ENCODE assay signal across 8 mouse cellular contexts in the genomic region with DNA sequence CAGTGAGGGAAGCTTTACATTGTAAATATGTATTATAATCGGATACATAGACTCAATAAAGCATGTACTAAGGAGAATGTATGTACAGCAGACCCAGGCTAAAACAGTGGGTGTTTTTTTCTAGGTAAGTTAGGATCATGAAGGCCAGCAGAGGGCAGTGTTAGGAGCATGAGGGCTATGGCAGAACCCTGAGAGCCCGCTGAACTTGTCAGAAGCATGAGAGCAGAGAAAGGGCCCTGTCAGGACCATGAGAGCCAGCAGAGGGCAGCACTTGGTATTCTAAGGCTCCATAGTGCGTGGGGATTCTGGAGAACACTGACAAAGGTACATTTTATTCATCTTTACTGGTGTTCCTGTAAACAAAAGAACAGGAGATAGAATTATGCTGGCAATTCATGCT. TPM values are rescaled to one million over a fixed set of nuclear protein-coding genes. Genes with fewer than 3 reads are reported as not detected.
DNase-seq lines count a peak whose midpoint lies in the region; ATAC-seq lines count a peak whose summit lies in the region.

No protein-coding gene starts in this region.

- no peaks in the 10 kb centered on the region for H3K27me3 ChIP-seq in heart, embryonic 15.5 days
- H3K27me3 ChIP-seq in liver, embryonic 12.5 days (replicated peaks): no peaks in the 10 kb centered on the region
- H3K27me3 ChIP-seq in stomach, embryonic 15.5 days (replicated peaks): no peaks in the 10 kb centered on the region

- WGBS in heart, embryonic 15.5 days: 8% methylated on average over 3 of the region's 3 CpGs
- WGBS in liver, embryonic 12.5 days (ENCODE audit: insufficient replicate concordance): 10% methylated on average over 3 of the region's 3 CpGs
- WGBS in stomach, embryonic 15.5 days: 4% methylated on average over 3 of the region's 3 CpGs

- peaks cover 29% of the 10 kb centered on the region for H3K36me3 ChIP-seq in heart, embryonic 15.5 days
- peaks cover 42% of the 10 kb centered on the region for H3K36me3 ChIP-seq in liver, embryonic 12.5 days
- peaks cover 17% of the 10 kb centered on the region for H3K36me3 ChIP-seq in stomach, embryonic 15.5 days

- ATAC-seq in CD4-positive, CD25-positive, alpha-beta regulatory T cell, adult 4 months: peak; percentile 75
- ATAC-seq in heart, embryonic 15.5 days (replicated peaks; ENCODE audit: insufficient number of reproducible peaks, insufficient read depth, low FRiP score, low read depth): peak; percentile 78
- ATAC-seq in liver, embryonic 12.5 days: peak; percentile 73
- ATAC-seq in stomach, embryonic 15.5 days (ENCODE audit: insufficient read depth, low FRiP score, low read depth): peak; percentile 77

- H3K4me2 ChIP-seq in heart, embryonic 15.5 days: no peak overlapping the region
- H3K4me2 ChIP-seq in liver, embryonic 12.5 days: no peak overlapping the region
- H3K4me2 ChIP-seq in stomach, embryonic 15.5 days: no peak overlapping the region

- no peaks in the 10 kb centered on the region for H3K9me3 ChIP-seq in heart, embryonic 15.5 days (replicated peaks)
- no peaks in the 10 kb centered on the region for H3K9me3 ChIP-seq in liver, embryonic 12.5 days (replicated peaks)
- no peaks in the 10 kb centered on the region for H3K9me3 ChIP-seq in stomach, embryonic 15.5 days

- H3K9ac ChIP-seq in heart, embryonic 15.5 days: no peak overlapping the region
- no peak overlapping the region for H3K9ac ChIP-seq in liver, embryonic 12.5 days
- H3K9ac ChIP-seq in stomach, embryonic 15.5 days: no peak overlapping the region

- H3K4me1 ChIP-seq in heart, embryonic 15.5 days (replicated peaks): peaks cover 16% of the 10 kb centered on the region
- H3K4me1 ChIP-seq in liver, embryonic 12.5 days: peaks cover 21% of the 10 kb centered on the region
- H3K4me1 ChIP-seq in stomach, embryonic 15.5 days: peaks cover 9% of the 10 kb centered on the region; the same call in 1 of the 2 replicates

- DNase-seq in c-Kit-negative CD71-positive TER-119-positive erythroid progenitor cells, embryonic 14.5 days (ENCODE audit: low read depth, low spot score): peak; percentile 84
- peak; percentile 89 for DNase-seq in fibroblast of lung, adult 2 months (ENCODE audit: low read depth)
- DNase-seq in kidney, postnatal 14 days: peak; percentile 94
- peak; percentile 93 for DNase-seq in neural tube, embryonic 10.5 days (ENCODE audit: extremely low spot score, low spot score)

- H3K4me3 ChIP-seq in heart, embryonic 15.5 days: no peak overlapping the region
- no peak overlapping the region for H3K4me3 ChIP-seq in liver, embryonic 12.5 days
- H3K4me3 ChIP-seq in stomach, embryonic 15.5 days (replicated peaks): no peak overlapping the region

- no peak overlapping the region for H3K27ac ChIP-seq in heart, embryonic 15.5 days
- H3K27ac ChIP-seq in liver, embryonic 12.5 days: peak overlapping the region; percentile 61; the same call in 1 of the 2 replicates
- no peak overlapping the region for H3K27ac ChIP-seq in stomach, embryonic 15.5 days

RNA-seq across cellular contexts. Expression of gene Ndufs1, which starts 4.4 kb away (rescaled TPM):
- 100 to 1,000 TPM; 110 to 114 TPM for polyA plus RNA-seq in CD4-positive, CD25-positive, alpha-beta regulatory T cell, adult 4 months (2017; shearing (Covaris generic))
- polyA plus RNA-seq in heart, embryonic 15.5 days (2015; fragmentation: Nextera tagmentation; extraction: Ambion mirVana): 344 and 378 TPM in 2 replicates
- 133 and 137 TPM in 2 replicates for polyA plus RNA-seq in liver, embryonic 12.5 days (2016; fragmentation: Nextera tagmentation; extraction: Ambion mirVana)
- 125 and 138 TPM in 2 replicates for polyA plus RNA-seq in stomach, embryonic 15.5 days (2015; fragmentation: Nextera tagmentation; extraction: Ambion mirVana)

RNA-seq across cellular contexts. Expression of gene Eef1b2, which starts 4.4 kb away (rescaled TPM):
- polyA plus RNA-seq in CD4-positive, CD25-positive, alpha-beta regulatory T cell, adult 4 months (2017; shearing (Covaris generic)): 1,000 to 10,000 TPM in 1 of 2 experiments, 100 to 1,000 TPM in 1; 903 to 1,182 TPM
- polyA plus RNA-seq in heart, embryonic 15.5 days (2015; fragmentation: Nextera tagmentation; extraction: Ambion mirVana): 249 and 320 TPM in 2 replicates
- 388 and 395 TPM in 2 replicates for polyA plus RNA-seq in liver, embryonic 12.5 days (2016; fragmentation: Nextera tagmentation; extraction: Ambion mirVana)
- polyA plus RNA-seq in stomach, embryonic 15.5 days (2015; fragmentation: Nextera tagmentation; extraction: Ambion mirVana): 572 and 599 TPM in 2 replicates

RNA-seq across cellular contexts. Expression of gene Gpr1, which starts 33.3 kb away (rescaled TPM):
- polyA plus RNA-seq in CD4-positive, CD25-positive, alpha-beta regulatory T cell, adult 4 months (2017; shearing (Covaris generic)): not detected
- polyA plus RNA-seq in heart, embryonic 15.5 days (2015; fragmentation: Nextera tagmentation; extraction: Ambion mirVana): 0.11 and 0.14 TPM in 2 replicates
- polyA plus RNA-seq in liver, embryonic 12.5 days (2016; fragmentation: Nextera tagmentation; extraction: Ambion mirVana): 0.08 TPM in 1 of 2 replicates, not detected in the other
- 0.10 and 0.15 TPM in 2 replicates for polyA plus RNA-seq in stomach, embryonic 15.5 days (2015; fragmentation: Nextera tagmentation; extraction: Ambion mirVana)
